Mouse (Mus musculus) stomach, postnatal 0 days (tissue): Measurements from ENCODE around the gene Coa7. TPM values are rescaled to one million over a fixed set of nuclear protein-coding genes. Genes with fewer than 3 reads are reported as not detected.

Source experiments
- ATAC-seq: fragments of 200-750 bp; cut with Nextera tagmentation; 2 replicates; pipeline ENCODE4 v1.8.0; 2017; ENCODE audit not compliant: low FRiP score, low TSS enrichment
- DNase-seq: peaks from one replicate; pipeline ENCODE4 v3.0.0-alpha.2; 2016; ENCODE audit warnings: low spot score
- H3K27ac ChIP-seq: fragments of 300-500 bp; sonication (generic); replicated peaks from 2 replicates; pipeline ENCODE4 v1.5.1; 2014; ENCODE audit warnings: mild to moderate bottlenecking, control low read depth
- H3K27me3 ChIP-seq: fragments of 300-500 bp; sonication (generic); 2 replicates; pipeline ENCODE4 v1.6.1; 2014; ENCODE audit warnings: low read length; ENCODE audit not compliant: control insufficient read depth, insufficient read depth
- H3K36me3 ChIP-seq: fragments of 300-500 bp; sonication (generic); 2 replicates; pipeline ENCODE4 v1.6.1; 2014; ENCODE audit warnings: low read length, mixed read lengths; ENCODE audit not compliant: control insufficient read depth, insufficient read depth
- H3K4me1 ChIP-seq: fragments of 300-500 bp; sonication (generic); replicated peaks from 2 replicates; pipeline ENCODE4 v1.6.1; 2014; ENCODE audit warnings: antibody characterized with exemption; ENCODE audit not compliant: control insufficient read depth, insufficient read depth
- H3K4me2 ChIP-seq: fragments of 300-500 bp; sonication (generic); replicated peaks from 2 replicates; pipeline ENCODE4 v1.6.1; 2014; ENCODE audit warnings: low read depth, mild to moderate bottlenecking, control low read depth, moderate library complexity
- H3K4me3 ChIP-seq: fragments of 300-500 bp; sonication (generic); 2 replicates; pipeline ENCODE4 v1.5.1; 2014; ENCODE audit warnings: low read depth, low read length, control low read depth
- H3K9ac ChIP-seq: fragments of 300-500 bp; sonication (generic); 2 replicates; pipeline ENCODE4 v1.6.1; 2014; ENCODE audit warnings: mild to moderate bottlenecking, low read length, control low read depth, mixed read lengths
- H3K9me3 ChIP-seq: fragments of 300-500 bp; sonication (generic); 2 replicates; pipeline ENCODE4 v1.6.1; 2016; ENCODE audit warnings: low read length; ENCODE audit not compliant: control insufficient read depth
- CTCF ChIP-seq: IDR thresholded peaks from 2 replicates; pipeline ENCODE4 v1.5.1; 2016; ENCODE audit warnings: antibody characterized with exemption, low read depth, mild to moderate bottlenecking, moderate library complexity
- EP300 ChIP-seq: optimal IDR thresholded peaks from 2 replicates; pipeline ENCODE3; 2016; ENCODE audit warnings: antibody characterized with exemption
- WGBS: fragments of 180-500 bp; shearing (Covaris S2); extraction: QIAGEN DNeasy Blood & Tissue Kit; methylation state at CpG from one replicate; pipeline ENCODE4 v1.1.7; 2014; 5-methylcytosine and 5-hydroxymethylcytosine counted together
- polyA plus RNA-seq: library from polyadenylated mRNA; unstranded; fragments of >200 nt; fragmentation: Nextera tagmentation; extraction: Ambion mirVana; gene quantifications from 2 replicates; pipeline ENCODE4 v1.2.1, GENCODE M21; 2015

Gene Coa7
- polyA plus RNA-seq, 1 experiment from 2014 or later, result 59.3 TPM

DNA sequence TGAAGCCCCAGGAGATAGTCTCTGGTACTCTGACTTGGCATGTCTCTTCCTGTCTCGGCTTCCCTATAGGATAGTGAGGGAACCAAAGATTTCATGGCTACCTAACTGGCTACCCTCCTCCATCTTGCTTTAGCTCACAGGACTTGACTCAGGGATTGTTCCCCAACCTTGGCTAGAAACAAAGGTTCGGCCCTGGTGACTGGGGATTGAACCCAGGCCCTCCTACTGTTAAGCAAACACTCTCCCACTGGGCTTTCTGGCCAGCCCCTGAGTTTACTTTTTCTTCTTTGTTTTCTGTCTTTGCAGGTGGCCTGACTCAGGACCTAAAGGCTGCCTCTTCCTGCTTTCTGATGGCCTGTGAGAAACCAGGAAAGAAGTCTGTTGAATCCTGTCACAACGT lies 9.9 kb downstream of the Coa7 start:
- H3K27me3 ChIP-seq, result no peaks in the 10 kb centered on the region
- no peak overlapping the region for H3K9ac ChIP-seq
- H3K4me1 ChIP-seq, result no peaks in the 10 kb centered on the region
- H3K27ac ChIP-seq, result no peak overlapping the region
- TF ChIP-seq EP300 (no peak), CTCF (no peak)
- ATAC-seq (peak; percentile 38; the same call in 1 of the 2 replicates), DNase-seq (no peak)
- H3K36me3 ChIP-seq, result no peaks in the 10 kb centered on the region; the same call in 1 of the 2 replicates
- no peaks in the 10 kb centered on the region for H3K9me3 ChIP-seq
- no peak overlapping the region for H3K4me3 ChIP-seq
- no peak overlapping the region for H3K4me2 ChIP-seq
- WGBS, result 43% methylated on average over 3 of the region's 3 CpGs

DNA sequence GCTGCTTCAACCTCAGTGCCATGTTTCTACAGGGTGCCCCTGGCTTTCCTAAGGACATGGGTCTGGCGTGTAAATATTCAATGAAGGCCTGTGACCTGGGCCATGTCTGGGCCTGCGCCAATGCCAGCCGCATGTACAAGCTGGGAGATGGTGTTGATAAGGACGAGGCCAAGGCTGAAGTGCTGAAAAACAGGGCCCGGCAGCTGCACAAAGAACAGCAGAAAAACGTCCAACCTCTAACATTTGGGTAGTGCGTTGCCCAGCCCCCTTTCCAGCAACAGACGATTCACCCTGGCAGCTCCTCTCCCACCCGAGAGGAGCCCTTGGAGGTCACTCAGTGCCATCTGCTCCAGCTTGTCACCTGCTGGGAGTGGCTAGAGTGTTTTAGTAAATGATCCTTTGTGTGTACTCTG lies 10.4 kb downstream of the Coa7 start:
- ATAC-seq (0 out of 2 replicates have a peak, but pooled peaks have one; percentile 24), DNase-seq (no peak)
- Histone ChIP-seq H3K4me2 (no peak overlapping the region), H3K36me3 (no peaks in the 10 kb centered on the region; the same call in 1 of the 2 replicates), H3K27ac (no peak overlapping the region), H3K9ac (no peak overlapping the region), H3K9me3 (no peaks in the 10 kb centered on the region), H3K4me3 (no peak overlapping the region), H3K27me3 (no peaks in the 10 kb centered on the region), H3K4me1 (no peaks in the 10 kb centered on the region)
- 45% methylated on average over 9 of the region's 9 CpGs for WGBS
- TF ChIP-seq CTCF (no peak), EP300 (no peak)

DNA sequence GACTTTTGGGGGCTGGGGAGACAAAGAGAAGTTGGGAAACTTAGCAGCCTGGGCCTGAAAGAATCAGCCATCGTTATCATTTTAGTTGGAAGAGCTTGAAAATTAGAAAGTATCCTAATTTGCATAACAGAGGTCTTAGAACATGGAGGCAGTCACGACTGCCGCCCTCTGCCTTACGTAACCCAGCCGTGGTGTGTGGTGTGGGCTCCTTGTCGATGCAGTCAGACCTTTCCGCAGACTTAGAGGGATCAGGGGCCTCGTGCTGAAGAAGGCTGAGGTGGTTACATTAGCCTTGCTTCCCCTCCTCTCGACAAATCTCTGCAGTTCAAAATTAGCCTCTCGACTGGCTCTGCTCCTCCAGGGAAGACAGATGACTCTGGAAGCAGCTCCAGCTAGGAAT lies 10.9 kb downstream of the Coa7 start:
- H3K4me2 ChIP-seq, result no peak overlapping the region
- no peak for DNase-seq
- H3K4me3 ChIP-seq, result no peak overlapping the region
- no peaks in the 10 kb centered on the region for H3K4me1 ChIP-seq
- H3K9me3 ChIP-seq, result no peaks in the 10 kb centered on the region
- TF ChIP-seq EP300 (no peak), CTCF (no peak)
- H3K36me3 ChIP-seq, result no peaks in the 10 kb centered on the region; the same call in 1 of the 2 replicates
- ATAC-seq, result no peak; the same call in 1 of the 2 replicates
- H3K9ac ChIP-seq, result no peak overlapping the region
- H3K27ac ChIP-seq, result no peak overlapping the region
- no peaks in the 10 kb centered on the region for H3K27me3 ChIP-seq
- 62% methylated on average over 10 of the region's 10 CpGs for WGBS

- Histone ChIP-seq H3K36me3 (no peaks in the 10 kb centered on the region; the same call in 1 of the 2 replicates), H3K9me3 (no peaks in the 10 kb centered on the region), H3K4me3 (no peak overlapping the region), H3K4me1 (no peaks in the 10 kb centered on the region), H3K4me2 (no peak overlapping the region), H3K9ac (no peak overlapping the region), H3K27me3 (no peaks in the 10 kb centered on the region), H3K27ac (no peak overlapping the region; the same call in 1 of the 2 replicates)
- ATAC-seq (peak; percentile 65), DNase-seq (peak; percentile 68)
- 15% methylated on average over 4 of the region's 4 CpGs for WGBS
- TF ChIP-seq EP300 (no peak), CTCF (peak; percentile 90)
These were observed 11.3 kb downstream of the Coa7 start for GRCm38 (mm10) chr4:108339277-108339690.

GRCm38 (mm10) chr4:108344631-108345083 lies 16.7 kb downstream of the Coa7 start:
- TF ChIP-seq EP300 (no peak), CTCF (no peak)
- 18% methylated on average over 7 of the region's 7 CpGs for WGBS

DNA sequence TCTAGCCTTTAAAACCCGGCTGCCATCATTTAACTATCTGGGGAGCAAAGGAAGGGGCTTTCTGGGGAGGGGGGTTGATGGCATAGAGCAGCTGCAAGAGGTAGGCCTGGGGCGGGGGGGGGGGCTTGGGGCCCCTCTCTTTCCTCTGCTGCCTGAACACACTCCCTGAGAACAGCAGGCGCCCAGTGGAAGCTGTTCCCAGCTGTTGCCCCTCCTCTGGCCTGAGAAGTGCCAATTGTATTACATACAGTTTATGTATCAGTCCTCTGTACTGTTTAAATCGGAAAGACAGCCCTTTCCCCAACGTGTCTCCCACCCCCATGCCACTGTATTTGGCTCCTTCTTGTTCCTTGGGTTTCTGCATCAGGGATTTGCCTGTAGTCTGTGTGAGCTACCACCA lies 17.9 kb downstream of the Coa7 start:
- peaks cover 3% of the 10 kb centered on the region for H3K4me1 ChIP-seq
- no peak overlapping the region for H3K4me3 ChIP-seq
- no peaks in the 10 kb centered on the region for H3K9me3 ChIP-seq
- H3K27ac ChIP-seq, result peak overlapping the region; percentile 9; the same call in 1 of the 2 replicates
- H3K36me3 ChIP-seq, result no peaks in the 10 kb centered on the region
- no peak for TF ChIP-seq CTCF
- no peak for TF ChIP-seq EP300
- no peak overlapping the region for H3K9ac ChIP-seq
- DNase-seq, result no peak
- ATAC-seq, result no peak
- H3K27me3 ChIP-seq, result no peaks in the 10 kb centered on the region
- H3K4me2 ChIP-seq, result no peak overlapping the region
- WGBS, result 43% methylated on average over 5 of the region's 5 CpGs

More at GRCm38 (mm10) chr4:108344631-108345083, 16.7 kb downstream of the Coa7 start:
- Histone ChIP-seq H3K4me1 (peaks cover 3% of the 10 kb centered on the region), H3K27ac (no peak overlapping the region), H3K36me3 (no peaks in the 10 kb centered on the region), H3K9me3 (no peaks in the 10 kb centered on the region), H3K9ac (no peak overlapping the region), H3K4me3 (no peak overlapping the region), H3K27me3 (no peaks in the 10 kb centered on the region), H3K4me2 (no peak overlapping the region)
- ATAC-seq (no peak), DNase-seq (no peak)
